Mouse (Mus musculus): ENCODE data around the gene Wnt5b.

GRCm38 (mm10) chr6:119590872-119591271 lies 46.7 kb upstream of the Wnt5b start:
- TF ChIP-seq POLR2A (IDR thresholded peaks at IDR 0.05; ENCODE audit: extremely low read depth, insufficient read depth, low read length) (no peak), CTCF (IDR thresholded peaks at IDR 0.05; ENCODE audit: extremely low read depth, insufficient read depth, low read length) (no peak)
